Mouse (Mus musculus) adrenal gland, postnatal 25 days (tissue): ENCODE data around the gene Twf2. TPM values are rescaled to one million over a fixed set of nuclear protein-coding genes. Genes with fewer than 3 reads are reported as not detected.

ENCODE experiments used
- DNase-seq: peaks from one replicate; pipeline ENCODE4 v3.0.0; 2021; ENCODE audit warnings: mixed read lengths
- microRNA-seq, 2 experiments: library from miRNA; unstranded; fragments of <30 nt; microRNA quantifications; one replicate each; pipeline ENCODE4 v1.2.0; 2021
- total RNA-seq: library from RNA; stranded (reverse); gene quantifications from 2 replicates; pipeline ENCODE4 v1.2.3, GENCODE M21; 2021

The Twf2 gene
- total RNA-seq, 1 experiment from 2014 or later: 128 TPM

DNA sequence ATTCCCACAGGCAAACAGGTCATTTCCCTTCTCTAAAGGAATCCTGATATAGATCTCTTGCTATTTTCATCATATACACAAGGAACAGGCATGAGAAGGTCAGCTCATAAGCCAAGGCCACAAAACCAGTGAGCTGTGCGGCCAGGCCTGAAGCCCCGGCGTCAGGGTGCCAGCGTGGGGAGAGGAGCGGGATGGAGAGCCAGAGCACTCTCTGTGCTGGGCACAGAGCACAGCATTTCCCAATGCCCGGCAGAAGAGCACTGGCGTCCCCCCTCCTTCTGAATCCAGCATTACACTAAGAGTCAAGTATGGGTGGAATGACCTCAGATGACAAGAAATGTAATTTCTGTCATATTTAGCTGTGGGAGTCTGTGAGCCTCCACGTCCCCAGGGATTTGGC lies 34.5 kb downstream of the Twf2 start:
- no peak for DNase-seq

DNA sequence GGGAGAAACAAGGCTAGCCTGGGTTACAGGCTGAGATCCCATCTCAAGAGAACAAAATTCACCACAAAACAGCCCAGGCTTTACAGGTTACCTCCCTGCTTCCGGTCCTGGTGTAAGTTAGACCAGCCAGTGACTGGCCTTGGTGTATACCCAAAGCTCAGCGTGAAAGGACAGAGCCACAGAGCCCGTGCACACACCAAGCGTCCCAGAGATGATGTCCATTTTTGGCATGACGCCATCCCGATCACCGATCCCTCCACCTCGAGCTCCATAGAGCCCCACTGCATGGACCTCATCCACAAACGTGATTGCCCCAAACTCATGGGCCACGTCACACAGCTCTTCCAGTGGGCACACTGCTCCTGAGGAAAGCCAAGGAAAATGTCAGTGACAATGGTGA lies 35.0 kb downstream of the Twf2 start:
- DNase-seq: no peak

DNA sequence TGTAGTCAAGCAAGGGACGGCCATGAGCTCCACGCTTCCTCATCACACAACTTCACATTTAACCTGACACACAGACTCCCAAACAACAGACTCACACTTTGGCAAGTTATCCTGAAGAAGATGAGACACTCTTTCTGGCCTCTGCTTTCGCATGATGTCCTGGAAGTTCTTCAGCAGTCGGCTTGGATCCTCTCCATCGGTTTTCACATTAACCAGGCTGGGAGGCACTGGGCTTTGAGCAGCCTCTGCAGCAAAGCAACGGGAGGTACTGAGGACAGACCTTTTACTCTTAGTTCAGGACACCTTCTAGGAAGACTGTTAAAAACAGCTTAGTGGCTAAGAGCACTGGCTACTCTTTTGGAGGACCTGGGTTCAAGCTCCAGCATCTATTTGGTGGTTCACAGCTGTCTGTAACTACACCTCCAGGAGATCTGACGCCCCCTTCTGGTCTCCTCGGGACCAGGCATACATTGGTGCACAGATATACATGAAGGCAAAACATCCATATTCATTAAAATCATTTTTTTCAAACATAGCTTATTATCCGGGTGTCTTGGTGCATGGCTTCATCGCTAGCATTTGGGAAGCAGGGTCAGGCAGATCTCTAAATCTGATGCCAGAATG lies 38.7 kb downstream of the Twf2 start:
- DNase-seq: no peak

DNA sequence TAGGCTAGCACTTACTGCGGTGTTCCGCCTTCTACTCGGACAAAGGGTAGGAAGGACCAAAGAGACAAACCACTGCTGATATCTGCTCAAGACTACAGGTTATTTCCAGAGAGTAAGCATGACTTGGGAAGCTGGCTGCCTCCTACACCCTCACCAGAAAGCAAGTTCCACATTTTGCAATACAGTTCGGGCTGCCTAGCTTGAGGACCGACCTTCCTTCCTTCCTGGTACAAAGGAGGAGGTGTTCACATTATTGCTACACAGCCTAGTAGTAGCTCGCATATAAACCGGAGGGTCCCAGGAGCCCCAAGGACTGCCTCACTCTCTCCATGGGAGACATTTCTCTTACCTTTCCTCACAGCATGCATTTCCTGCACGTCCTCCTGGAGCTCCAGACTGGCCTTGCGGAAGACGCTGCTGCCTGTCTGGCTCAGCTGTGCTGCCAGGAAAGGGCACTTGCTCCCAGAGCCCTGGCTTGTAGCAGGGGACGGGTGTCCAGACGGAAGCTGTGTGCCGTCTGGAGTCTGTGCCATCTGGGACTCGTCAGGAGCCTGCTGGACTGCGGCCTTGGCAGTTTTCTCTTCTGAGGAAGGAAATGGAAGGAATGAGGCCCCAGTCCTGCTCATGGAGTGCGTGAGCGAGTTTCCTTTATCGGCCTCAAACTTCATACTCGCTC lies 40.0 kb downstream of the Twf2 start:
- DNase-seq: peak; percentile 56

DNA sequence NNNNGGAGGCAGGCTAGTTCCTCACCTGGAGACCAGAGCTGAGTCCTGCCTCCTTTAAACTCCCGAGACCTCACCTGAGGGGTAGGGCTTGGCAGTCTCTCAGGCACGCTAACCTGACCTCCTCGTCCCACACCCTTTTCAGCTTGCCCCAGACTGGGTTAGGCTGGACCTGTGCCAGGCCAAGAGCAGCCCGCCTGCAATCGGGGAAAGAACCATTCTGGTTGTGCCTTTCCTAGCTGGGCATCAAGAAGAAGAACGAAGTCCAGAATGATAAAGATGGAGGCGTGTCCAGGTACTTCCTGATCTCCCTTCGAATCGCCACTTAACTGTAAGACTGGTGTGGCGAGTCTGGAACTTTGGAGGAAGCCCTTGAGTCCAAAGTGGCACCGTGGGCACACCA lies 46.6 kb downstream of the Twf2 start:
- DNase-seq: no peak

DNA sequence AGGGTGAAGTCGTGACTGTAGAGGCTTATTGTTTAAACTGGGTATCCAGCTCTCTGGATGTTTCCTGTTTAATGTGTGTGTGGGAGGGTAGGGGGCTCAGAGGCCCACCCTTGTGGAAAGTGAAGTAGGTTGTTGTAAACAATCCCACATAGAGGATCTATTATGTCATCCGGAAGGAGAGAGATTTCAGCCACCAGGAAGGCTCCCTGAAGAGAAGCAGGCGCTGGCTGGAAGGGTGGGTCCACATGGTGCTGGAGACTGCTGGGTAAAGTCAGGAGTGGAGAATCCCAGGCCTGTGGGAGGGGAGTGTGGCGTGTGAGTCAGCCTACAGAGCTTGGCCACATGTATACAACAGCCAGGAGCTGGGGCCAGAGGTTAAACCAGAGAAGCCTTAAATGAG lies 47.3 kb downstream of the Twf2 start:
- no peak for DNase-seq

DNA sequence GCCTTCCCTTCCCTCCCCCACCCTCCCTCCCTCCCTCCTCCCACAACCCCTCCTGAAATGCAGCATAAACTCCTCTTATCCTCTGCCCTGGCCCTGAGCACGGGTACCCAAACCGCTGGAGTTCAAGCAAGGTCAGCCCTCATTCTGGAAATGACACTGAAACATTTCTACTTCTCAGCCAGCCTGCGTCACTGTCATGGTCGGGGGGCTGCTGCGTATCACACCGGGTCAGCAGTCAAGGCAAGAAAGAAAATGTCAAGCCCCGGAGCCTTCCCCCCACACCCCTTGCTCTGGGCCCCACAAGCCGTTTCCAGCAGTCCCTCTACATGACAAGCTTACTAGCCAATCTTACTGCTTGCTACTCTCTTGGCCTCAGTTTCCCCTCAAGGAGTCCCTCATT lies 48.2 kb downstream of the Twf2 start:
- DNase-seq: no peak

DNA sequence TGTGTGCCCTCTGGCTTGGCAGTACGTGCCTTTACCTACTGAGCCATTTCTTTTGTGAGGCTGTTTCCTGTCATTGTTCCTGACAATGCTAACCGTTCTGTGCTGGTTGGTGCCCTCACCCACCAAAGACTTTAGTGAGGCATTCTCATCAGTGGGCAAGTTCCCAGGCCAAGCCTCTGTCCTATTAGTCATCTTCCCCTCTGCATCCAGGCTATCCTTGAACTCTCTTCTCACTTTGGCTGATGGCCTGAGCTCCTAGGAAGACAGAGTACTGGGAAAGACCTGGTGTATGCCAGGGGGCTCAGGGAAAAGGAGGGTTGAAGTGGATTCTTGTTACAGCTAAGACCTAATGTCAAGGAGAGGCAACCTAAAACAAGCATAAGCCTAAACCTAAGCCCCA lies 51.1 kb downstream of the Twf2 start:
- no peak for DNase-seq

DNA sequence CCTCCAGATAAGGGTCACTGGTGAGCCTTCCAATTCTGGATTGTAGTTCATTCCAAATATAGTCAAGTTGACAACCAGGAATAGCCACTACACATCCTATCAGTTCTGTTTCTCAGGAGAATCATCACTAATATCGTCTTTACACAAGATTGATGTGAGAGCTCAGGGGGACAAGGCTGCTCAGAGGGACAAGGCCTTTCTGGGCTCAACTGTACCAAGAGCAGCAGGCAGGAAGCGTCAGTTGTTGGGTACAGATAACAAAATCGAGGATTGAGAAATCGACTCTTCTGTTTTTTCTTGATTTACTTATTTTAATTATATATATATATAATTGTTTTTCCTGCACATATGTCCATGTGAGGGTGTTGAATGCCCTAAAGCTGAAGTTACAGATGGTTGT lies 55.5 kb downstream of the Twf2 start:
- DNase-seq: no peak

DNA sequence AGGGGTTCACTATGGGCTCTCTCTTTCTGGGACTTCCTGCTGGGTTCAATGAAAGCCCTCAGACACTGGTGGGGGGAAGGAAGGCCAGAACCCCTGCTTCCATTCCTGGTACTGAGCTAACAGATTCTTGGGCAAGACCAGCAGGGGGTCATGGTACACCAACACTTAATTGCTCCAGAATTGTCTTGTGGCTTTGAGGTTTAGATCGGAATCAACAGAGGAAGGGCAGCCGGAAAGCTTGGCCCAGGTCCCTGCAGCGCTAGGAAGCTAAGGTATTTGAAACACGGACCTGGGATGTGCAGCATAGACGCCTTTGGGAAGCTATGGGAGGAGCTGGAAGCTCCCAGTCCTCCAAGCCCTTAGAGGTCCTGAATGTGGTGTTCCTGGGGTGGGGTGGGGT lies 56.1 kb downstream of the Twf2 start:
- DNase-seq: no peak

DNA sequence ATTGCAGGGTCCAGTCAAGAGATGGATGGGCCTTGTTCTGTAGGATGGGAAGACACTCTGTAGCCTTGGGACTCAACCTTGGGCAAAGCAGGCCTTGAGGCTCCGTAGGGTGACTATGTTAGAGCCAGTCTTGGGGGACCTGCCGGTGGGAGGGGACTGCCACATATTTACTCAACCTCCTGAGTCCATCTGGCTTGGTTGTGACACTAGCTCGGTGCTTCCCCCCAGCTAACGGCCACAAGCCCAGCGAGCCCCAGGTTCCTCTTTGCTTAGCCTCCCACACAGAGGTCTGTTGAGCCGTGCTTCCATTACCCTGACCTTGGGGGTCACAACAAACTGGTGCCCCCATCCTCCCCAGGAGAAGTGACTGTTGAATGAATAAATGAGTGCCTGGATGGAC lies 58.1 kb downstream of the Twf2 start:
- no peak for DNase-seq

DNA sequence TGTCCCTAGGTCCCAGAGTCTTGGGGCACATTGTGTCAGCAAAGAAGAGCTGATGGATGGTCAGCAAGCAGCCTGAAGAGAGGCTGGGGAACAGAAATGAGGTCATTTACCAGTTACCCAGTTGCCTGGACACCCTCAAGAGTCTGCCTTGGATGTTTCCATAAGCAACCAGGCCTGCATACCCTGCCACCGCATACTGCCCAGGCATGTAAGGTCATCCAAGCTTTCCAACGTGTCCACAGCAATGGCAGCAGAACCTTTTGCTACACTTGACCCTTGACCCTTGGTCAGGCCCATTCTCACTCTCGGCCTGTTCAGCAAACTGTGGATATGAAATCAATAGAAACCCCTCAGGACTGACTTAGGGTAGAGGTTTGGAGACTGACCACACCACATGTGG lies 58.6 kb downstream of the Twf2 start:
- DNase-seq: no peak

DNA sequence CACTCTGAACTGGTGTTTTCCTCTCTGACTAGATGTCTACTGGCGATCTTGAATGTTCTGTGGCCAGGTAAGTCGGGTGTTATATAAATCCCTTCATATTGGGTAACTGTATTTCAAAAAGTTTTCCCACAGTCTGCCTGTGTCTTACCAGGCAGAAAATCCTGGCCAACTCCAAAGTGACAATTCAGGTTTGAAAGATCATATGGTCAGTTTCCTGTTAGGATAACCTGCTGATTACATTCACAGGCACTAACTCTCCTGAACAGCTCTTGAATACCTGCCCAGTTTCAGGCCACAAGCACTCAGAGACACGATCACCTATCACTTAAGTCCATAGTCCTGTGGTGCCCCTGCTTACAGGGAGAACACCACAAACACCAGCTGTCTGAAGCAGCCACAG lies 59.2 kb downstream of the Twf2 start:
- DNase-seq: no peak

DNA sequence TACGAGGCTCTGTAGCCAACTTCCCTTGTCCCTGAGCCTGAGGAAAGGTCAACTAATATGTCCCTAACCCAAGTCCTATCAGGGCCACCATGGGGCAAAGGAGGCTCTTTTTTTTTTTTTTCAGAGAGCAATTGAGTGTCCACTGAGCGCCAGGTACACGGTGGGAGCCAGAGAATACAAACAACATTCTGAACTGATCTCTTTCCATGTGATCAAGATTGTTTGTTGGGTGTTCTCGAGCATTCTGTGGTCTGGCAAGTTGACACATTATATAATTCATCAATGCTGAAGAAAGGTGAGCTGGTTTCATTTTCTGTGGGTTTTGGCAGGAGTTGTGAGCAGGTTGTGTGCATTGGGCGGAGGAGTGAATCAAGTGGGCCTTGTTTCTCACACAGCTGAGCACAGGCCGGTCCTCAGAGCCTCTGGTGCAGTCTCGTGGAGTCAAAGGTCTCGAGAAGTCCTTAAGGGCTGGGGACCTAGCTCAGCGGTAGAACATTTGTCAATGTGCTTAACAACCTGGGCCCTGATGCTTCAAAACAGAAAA lies 60.5 kb downstream of the Twf2 start:
- DNase-seq: no peak

Small RNA genes within 50 kb of the gene (microRNA-seq; reads per million reads assigned to microRNA genes)
- 0 reads per million in 2 experiments for gene Mir135a-1
- 128,363 to 134,155 reads per million in 2 experiments for gene Mirlet7g

Other genes starting within 250 kb of the Twf2 start
- gene Col6a5, start 242.5 kb upstream of the Twf2 start, total RNA-seq: 1.6 and 5.3 TPM in 2 replicates
- 0.52 and 0.67 TPM in 2 replicates for gene Col6a4, start 106.3 kb upstream of the Twf2 start, total RNA-seq
- gene Glyctk, start 45.0 kb upstream of the Twf2 start, total RNA-seq: 3.7 and 4.8 TPM in 2 replicates
- gene Wdr82, start 32.2 kb upstream of the Twf2 start, total RNA-seq: 82.4 and 83.3 TPM in 2 replicates
- gene Ppm1m, start 3.4 kb upstream of the Twf2 start, total RNA-seq: 119 and 156 TPM in 2 replicates
- gene Tlr9, start 19.5 kb downstream of the Twf2 start, total RNA-seq: 0.67 and 0.85 TPM in 2 replicates
- 769 and 1,285 TPM in 2 replicates for gene Alas1, start 45.5 kb downstream of the Twf2 start, total RNA-seq
- 4.4 and 6.3 TPM in 2 replicates for gene Poc1a, start 78.0 kb downstream of the Twf2 start, total RNA-seq
- gene Dusp7, start 165.5 kb downstream of the Twf2 start, total RNA-seq: 16.7 and 20.6 TPM in 2 replicates
- 413 and 509 TPM in 2 replicates for gene Rpl29, start 226.3 kb downstream of the Twf2 start, total RNA-seq
- gene Acy1, start 235.2 kb downstream of the Twf2 start, total RNA-seq: 17.0 and 20.6 TPM in 2 replicates
- 38.0 and 53.8 TPM in 2 replicates for gene Abhd14b, start 244.4 kb downstream of the Twf2 start, total RNA-seq
- gene Abhd14a, start 244.6 kb downstream of the Twf2 start, total RNA-seq: 21.7 and 23.1 TPM in 2 replicates